Mouse (Mus musculus) ES-CJ7 (cell line): ENCODE data around the gene Zdhhc18.
A peak's percentile ranks its signal among the peaks of the same experiment; 100 is the strongest.

ENCODE experiments used
- DNase-seq: peaks from one replicate; pipeline ENCODE4 v3.0.0; 2011; ENCODE audit warnings: low read depth, low spot score

Zdhhc18 gene

DNA sequence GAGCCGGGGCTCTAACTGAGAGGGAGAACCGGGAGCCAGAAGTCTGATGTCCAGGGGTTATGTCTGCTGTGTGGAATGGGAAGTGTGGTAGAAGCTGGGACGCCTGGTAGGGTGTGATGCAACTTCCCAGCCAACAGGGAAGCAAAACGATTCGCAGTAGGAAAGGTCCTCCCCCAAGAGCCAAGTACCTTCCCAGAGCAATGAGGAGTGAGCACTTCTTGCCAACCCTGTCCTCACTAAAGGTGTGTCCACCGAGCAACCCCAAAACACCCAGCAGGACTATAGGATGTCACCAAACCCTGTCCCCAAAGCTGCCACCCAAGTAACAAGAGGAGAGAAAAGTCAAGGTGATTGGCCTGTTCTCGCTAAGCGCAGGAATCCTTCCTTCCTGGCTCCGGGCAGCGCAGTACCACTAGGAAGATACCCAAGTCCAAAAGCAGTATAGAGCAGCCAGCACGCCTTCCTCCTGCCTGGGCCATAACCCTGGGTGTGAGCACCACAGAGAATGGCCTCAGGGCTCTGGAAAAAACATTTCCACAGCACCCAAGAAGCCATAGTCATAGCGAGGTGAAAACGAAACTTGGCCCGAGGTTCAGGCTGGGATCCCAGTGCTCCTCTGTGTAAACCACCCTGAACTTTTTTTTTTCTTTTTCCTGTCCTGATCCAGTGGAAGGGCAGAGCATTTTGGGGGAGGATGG is 18.7 kb downstream of the Zdhhc18 start:
- no peak for DNase-seq

DNA sequence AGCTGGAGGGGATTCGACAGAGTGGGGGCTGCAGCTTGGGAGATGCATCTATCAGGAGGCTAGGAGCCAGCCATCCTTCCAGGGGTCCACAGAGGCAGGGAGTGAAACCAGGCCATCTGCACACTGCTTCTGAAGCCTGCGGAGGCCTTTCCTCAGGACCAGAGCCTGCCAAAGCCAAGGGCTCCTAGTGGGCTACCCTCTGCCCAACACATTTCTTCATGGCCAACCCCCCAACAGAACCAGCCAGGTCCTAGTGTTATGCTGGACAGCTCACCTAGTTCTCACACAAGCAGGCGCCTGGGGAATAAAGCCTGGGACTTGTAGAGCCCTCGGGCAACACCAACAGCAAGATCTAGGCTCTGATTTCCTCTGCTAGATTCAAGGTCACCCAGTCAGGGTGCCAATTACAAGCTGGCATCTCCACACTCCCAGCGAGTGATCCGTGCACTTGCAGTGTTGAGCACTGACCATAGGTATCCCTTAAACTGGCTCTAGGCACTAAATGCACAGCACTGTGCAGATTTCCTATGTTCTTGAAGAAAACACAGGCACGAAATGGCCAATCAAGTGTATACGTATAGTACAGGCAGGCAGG is 19.5 kb downstream of the Zdhhc18 start:
- no peak for DNase-seq

DNA sequence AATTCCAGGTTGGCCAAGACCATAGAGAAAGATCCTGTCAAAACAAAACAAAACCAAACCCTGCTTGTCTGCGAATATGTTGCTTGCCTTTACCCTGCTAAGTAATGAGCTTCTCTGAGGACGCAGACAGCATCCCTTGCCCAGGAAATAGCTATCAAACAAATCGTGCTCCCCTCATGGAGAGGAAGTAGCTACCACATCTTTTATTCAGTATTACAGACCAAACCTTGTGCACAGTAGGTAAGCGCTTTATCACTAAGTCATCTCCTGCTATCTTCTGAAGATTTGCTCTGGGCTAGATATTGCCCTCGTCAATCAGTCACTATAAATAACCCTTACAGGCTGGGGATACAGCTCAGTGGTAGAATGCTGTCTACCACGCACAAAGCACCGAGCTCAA is 20.8 kb downstream of the Zdhhc18 start:
- DNase-seq = no peak

DNA sequence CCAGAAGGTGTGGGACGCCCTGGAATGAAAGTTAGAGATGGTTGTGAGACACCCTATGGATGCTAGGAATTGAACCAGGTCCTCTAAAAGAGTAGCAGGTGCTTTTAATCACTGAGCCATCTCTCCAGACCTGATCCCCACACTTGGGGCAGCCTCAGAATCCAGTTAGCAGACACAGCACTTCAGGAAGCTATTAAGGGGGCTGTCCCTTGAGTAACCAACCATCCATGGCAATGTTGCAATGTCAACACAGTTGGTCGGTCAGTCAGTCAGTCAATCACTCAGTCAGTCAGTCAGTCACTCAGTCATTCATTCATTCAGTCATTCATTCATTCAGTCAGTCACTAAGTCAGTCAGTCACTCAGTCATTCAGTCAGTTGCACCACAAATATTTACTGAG is 21.4 kb downstream of the Zdhhc18 start:
- no peak for DNase-seq

DNA sequence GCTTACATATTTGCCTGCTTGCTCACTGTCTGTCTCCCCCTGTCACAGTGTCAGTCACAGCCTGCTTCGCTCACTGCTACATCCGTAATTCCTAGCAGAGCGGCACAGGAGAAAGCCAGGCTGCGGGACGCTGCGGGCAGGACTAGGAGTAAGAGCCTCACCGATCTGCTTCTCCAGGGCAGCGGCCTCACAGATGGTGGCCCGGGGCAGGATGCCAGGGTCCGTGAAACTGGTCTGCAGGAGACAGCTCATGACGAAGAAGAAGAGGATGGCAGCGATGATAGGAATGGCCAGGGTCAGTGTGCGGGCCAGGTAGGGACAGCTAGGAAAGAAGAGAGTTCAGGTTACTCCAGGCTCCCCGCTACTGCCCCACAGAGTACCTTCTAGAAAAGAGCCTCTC is 22.9 kb downstream of the Zdhhc18 start:
- no peak for DNase-seq

DNA sequence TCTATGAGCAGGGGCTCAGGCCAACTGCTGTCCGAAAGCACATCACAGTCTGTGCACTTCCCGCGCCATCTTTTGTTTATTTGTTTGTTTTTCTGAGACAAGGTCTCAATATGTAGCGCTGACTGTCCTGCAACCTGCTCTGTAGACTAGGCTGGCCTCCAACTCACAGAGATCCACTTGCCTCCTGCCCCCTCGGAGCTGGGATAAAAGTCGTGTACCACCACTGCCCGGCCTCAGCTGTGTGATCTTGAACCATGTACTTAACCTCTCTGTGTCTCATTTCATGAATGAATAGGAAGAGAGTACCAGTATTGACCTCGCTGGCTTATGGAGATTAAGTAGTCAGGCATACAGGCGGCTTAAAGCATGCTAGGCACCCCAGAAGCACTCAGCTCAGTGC is 23.3 kb downstream of the Zdhhc18 start:
- DNase-seq = no peak

DNA sequence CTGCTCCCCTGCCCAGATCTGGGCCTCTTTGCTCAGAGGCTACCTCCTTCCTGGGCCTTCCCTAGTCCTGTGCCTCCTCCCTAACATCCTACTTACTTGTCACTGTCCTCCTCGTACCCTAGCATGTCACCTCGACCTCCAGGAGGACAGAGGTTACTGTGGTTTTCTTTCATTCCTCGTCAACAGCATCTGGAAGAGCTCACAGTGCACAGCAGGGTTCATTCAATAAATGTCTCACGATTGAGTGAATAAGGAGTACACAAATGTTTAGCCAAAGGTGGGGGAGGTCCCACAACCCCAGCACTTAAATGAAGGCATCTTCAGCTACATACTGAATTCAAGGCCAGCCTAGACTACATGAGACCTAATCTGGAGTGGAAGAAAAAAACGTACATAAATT is 23.7 kb downstream of the Zdhhc18 start:
- peak; percentile 60 for DNase-seq

DNA sequence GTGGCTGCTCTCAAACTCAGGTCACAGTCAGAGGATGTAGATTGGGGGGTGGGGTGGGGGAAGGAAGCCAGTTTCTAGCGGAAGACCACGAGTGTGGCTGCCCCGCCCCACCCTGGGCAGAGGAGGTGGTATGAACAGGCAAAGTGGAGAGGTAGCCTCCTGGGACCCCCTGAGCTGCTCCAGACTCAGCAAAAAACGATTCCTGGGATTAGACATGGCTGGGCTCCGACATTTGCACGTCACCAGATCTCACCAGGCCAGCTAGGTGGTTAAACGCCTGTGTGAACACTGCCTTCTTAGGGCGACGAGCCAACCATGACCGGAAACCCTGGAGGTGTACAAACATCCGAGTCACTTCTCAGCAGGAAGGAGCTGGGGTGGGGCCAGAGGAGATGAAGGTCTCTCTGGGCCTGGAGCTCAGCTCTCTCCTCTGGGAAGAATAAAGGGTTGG is 24.3 kb downstream of the Zdhhc18 start:
- peak; percentile 75 for DNase-seq

DNA sequence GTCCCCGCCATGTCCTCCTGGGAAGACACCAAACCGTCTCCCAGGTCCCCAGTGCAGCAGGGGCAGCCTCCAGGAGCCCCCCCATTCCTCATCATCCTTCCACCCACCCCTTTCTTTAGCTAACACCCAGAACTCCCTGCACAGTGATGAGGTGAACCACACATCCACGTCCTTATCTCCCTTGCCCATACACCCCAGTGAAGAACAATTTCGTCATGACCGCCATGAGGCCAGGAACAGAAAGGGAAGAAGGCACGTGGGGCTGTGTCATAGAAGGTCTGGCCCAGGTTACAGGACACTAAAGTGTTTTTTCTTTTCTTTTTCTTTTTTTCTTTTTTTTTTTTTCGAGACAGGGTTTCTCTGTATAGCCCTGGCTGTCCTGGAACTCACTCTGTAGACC is 25.1 kb downstream of the Zdhhc18 start:
- no peak for DNase-seq

DNA sequence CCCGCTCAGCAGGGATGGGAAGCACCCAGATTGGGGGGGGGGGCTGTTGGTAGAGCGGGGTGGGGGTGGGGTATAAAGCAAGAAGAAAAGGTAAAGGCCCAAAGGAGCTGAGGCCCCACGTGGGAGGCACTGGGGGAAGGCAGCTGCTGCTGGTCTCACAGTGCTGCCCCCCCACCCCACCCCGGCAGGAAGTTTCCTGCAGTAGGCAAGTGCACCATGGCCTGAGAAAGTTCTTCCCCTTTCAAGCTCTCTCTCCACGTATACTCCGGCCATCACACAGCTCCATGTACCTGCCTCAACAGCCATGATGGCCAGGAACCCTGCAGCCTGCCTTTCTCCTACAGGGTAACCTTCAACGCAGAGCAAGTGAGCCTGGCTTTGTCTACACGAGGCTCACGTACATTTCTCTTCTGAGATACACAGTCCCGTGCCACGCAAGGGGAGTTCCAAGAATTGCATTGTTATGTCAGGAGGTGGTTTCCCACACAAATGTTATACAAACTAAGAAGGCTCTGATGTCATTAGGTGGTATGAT is 27.7 kb downstream of the Zdhhc18 start:
- peak; percentile 74 for DNase-seq

DNA sequence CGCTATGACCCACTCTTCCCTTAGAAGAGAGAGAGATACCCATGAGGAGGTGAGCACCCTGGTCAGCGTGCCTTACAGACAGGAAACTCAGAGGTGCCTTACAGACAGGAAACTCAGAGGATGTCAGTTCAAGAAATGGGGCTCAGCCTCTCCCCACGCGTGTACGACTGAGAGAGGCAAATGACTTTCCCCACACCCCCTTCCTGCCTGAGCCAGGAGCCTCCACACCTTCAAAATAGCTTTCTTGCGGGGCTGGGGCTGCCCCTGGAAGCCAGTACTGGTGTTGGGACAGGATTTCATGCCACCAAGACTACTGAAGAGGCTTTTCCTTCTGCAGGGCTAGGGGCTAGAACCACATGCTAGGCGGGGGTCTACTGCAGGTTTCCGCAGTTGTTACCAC is 29.3 kb downstream of the Zdhhc18 start:
- DNase-seq = no peak

DNA sequence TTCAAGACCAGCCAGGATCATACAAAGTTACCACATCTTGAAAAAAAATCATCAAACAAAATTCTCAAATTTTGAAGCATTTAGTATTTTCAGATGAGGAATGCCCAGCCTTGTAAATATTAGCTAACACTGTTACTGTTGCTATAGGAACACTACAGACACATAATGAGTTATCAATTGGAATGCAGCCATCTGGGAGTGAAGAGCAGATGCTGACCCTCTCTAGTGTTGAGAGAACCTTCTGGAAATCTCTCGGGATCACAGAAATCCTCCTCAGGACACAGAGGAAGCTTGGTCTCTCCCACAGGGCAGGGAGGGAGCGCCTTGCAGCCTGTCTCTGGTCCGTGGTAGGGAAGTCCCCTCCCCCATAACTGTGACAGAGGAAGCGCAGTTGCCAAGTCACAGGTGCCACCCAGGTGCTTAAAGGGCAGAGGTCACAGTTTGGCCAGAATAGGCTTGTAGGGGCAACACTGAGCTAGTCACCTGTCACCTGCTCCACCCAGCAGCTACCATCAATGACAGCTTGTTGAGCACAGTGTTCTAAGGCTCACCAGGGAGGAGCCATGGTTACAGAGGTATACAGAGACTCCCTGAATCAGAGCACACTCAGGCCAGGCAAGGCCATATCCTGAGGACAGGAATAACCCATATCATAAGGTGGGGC is 30.3 kb downstream of the Zdhhc18 start:
- no peak for DNase-seq

DNA sequence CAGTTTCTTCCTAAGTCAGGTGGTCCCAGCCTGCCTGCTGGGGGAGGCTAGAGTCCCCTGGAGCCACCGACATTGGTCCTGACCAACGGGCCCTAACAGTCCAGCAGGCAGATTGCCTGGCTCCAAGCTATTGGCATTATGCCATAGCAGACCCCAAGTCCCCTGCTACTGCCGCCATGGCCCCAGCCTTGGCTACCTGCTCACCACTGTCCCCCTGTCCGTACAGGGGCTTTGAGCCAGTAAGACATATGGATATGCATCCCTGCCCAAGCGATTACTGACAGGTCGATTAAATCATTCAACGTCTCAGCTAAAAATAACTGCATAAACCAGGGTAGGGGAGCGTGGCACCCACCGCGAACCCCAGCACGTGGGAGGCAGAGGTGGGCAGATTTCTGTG is 32.0 kb downstream of the Zdhhc18 start:
- no peak for DNase-seq

DNA sequence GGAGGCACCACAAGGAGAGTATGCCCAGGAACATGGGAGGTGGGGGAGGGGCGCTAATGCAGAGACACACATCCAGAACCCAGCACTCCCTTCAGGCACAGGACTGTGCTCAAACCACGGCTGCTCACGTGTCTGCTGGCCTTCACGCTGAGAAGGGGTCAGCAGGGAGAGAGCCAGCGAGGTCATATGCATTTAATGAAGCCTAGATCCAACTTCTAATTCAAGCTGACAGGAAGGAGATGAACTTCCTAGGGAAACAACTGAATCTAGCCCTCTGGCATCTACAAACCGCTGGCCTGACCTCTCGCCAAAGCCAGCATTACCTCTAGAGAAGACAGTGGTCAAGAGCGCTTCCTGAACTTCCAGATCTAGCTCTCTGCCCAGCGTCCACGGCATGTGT is 34.5 kb downstream of the Zdhhc18 start:
- DNase-seq = no peak

DNA sequence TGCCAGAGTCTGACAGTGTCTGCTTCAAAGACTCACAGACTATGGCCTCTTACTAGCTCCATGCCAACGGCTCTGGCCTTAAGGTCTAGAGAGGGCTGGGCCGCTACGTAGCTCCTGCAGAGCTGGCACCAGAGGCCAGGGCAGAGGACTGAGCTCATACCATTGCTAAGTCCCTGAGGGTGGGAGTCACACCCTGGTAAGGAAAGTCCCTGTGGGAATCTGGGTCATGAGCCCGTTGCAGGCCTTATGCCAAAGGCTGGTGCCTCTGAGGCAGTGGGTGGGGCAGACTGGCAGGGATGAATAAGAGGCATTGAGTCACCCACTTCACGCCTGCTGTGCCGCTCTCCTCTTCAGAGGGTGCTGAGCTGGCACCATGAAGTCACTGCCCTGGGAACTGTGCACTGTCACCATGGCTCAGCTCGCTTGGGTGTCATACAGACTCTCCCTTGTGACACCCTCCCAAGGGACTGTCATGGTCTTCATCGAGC is 35.6 kb downstream of the Zdhhc18 start:
- no peak for DNase-seq

DNA sequence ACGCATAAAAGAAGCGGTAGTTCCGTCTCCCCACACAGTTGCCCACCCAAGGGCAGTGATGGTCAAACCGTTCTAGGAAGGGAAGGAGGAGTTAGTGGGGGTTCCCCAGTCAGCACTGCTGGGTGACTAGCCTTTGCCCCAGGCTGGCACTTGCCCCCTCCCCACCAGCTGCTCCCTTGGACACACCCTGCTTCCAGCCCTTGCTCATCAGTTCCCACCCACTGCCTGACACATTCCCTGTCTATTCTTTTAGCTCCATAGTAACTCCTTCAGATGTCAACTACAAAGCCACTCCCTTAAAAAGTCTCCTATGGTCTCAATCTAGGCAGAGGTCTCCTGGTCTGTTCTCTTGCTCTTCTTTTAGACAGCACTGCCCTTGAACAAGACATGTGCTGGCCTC is 36.1 kb downstream of the Zdhhc18 start:
- DNase-seq = no peak

DNA sequence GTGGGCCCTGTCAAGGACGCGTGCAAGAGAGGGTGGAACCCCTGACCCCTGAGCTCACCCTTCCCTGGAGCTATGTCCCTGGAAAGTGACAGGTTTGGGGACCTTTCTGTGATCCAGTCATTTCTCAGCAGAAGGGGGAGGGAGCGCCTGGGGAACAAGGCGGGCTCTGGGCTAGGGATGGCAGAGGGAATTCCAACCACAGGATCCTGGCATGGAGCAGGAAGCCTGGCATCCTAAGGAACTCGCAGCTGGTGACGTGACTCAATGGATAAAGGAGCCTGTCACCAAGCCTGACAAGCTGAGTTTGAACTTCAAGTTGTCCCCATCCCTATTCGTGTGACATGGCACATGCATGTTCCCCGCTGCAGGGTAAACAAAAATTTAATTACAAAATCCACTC is 36.9 kb downstream of the Zdhhc18 start:
- no peak for DNase-seq

DNA sequence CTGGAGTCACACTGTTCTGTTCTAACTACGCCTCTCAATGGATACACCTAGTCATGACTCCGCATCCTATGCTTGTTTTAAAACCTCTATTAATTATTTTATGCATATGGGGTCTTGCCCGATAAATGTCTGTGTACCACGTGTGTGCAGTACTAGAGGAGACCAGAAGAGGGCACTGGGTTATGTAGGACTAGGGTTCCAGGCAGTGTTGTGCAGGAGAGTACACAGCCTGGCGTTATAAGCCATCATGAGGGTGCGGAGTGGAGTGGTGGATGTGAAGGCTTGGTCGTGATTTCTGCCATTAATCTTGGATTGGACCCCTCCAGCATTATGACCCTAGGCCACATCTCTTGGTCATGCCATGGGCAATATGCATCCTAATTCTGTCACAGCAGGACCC is 37.5 kb downstream of the Zdhhc18 start:
- DNase-seq = no peak

DNA sequence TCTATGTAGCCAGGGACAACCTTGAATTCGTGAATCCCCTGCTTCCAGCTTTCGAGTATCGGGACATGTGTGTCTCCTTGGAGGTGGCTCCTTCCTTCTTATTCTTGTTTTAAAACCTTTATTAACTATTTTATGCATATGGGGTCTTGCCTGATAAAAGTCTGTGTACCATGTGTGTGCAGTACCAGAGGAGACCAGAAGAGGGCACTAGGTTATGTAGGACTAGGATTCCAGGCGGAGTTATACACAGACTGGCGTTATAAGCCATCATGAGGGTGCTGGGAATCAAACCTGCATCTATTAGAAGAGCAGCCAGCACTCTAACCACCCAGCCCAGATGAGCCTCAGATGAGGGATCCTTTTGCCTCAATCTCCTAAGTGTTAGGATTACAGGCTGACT is 38.1 kb downstream of the Zdhhc18 start:
- peak; percentile 80 for DNase-seq

DNA sequence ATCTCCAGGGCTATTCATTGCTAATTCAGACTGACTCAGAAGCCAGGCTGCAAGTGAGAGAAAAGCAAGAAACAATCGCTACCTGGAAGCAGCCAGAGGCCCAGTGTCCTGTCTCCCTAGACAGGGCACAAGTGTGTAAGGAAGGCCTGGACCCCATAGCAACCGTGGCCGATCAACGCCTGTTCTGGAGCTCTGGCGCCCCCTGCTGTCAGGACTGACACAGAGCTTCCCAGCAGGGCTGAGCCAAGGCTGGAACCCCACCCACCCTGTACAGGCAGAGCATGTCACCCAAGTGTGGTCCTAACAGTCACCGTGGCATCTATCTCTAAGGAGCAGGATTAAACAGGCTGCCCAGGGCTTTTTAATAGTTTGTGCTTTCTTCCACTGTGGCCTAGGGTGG is 40.2 kb downstream of the Zdhhc18 start:
- DNase-seq = peak; percentile 80

DNA sequence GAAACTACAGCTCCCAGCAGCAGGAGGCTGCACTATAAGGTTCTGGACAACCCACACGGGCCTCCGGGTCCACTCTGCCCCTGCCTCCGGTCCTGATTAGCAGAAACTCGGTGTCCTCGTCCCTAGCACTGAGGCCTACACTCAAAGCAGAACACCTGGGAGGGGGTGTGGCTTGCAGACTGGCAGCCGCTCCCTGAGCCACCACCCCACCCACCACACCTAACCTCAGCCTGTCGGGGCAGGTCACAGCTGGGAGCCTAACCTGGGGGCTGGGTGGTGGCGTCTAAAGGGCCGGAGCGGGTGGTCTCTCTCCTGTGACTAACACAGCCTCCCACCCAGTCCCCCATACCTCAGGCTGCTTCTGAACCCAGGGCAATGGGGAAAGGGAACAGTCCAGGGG is 42.7 kb downstream of the Zdhhc18 start:
- no peak for DNase-seq

DNA sequence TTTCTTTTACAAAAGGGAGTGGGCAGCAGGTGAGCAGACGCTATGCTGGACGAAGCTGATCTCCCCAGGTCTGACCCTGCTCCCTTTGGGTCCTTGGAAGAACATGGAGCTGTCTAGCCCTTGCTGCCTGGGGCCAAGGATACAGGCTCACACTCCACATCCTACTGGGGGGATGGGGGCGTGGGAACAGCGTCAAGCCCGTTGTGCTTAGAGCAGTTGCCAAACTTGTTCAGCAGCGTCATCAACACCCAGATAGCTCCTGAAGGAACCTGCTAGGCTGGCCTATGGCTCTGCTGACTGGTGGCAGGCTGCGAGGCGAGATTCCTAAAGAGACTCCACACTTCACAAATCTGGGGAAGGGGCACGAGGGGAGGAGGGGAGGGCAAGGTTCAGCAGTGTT is 44.6 kb downstream of the Zdhhc18 start:
- DNase-seq = no peak

DNA sequence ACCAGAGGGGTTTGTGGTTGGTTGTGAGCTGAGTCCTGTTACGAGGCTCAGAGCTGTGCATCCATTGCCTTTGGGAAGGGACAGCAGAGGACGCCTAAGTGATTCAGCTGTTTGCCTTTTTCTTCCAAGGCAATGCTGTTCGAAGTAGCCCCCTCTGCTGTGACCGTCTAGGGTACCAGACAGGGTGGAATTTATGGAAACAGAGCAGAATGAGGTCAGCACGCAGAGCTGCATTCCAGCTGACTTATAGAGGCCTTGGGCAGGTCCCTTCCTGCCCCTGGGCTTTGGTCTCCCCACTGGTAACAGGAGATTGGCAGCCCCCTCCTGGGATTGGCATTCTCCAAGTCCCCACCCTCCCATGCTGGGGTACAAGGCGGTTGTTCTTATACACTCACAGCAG is 45.1 kb downstream of the Zdhhc18 start:
- no peak for DNase-seq
